Comparison of ENCODE assay signal across 8 mouse cellular contexts in genomic region chr6:8957529-8957887, GRCm38 (mm10). TPM values are rescaled to one million over a fixed set of nuclear protein-coding genes. Genes with fewer than 3 reads are reported as not detected.
A peak's percentile ranks its signal among the peaks of the same experiment; 100 is the strongest.
DNase-seq lines count a peak whose midpoint lies in the region; ATAC-seq and TF ChIP-seq lines count a peak whose summit lies in the region.

No protein-coding gene starts in this region.

- H3K27ac ChIP-seq in lung, embryonic 14.5 days (ENCODE audit: low read depth): no peak overlapping the region
- H3K27ac ChIP-seq in limb, embryonic 12.5 days: no peak overlapping the region
- no peak overlapping the region for H3K27ac ChIP-seq in olfactory bulb, adult 2 months (ENCODE audit: insufficient read depth, low read depth, low read length)

- DNase-seq in lung, embryonic 14.5 days: peak; percentile 83
- no peak for DNase-seq in lung, adult 2 months
- DNase-seq in brain, embryonic 14.5 days (ENCODE audit: low read depth): peak; percentile 65
- DNase-seq in heart, postnatal 10 days: peak; percentile 40 to 41
- no peak for DNase-seq in layer of hippocampus, postnatal 14 days (ENCODE audit: low spot score in 2 of 2)
- no peak for DNase-seq in left cerebral cortex, adult 9 months (ENCODE audit: low spot score in 2 of 2)

- 0% methylated on average over 15 of the region's 15 CpGs for WGBS in lung, embryonic 14.5 days
- WGBS in lung, adult 2 months: 3% methylated on average over 15 of the region's 15 CpGs
- WGBS in limb, embryonic 12.5 days: 0% methylated on average over 15 of the region's 15 CpGs
- 24% methylated on average over 15 of the region's 15 CpGs for WGBS in olfactory bulb, adult 2 months

- no peak overlapping the region for H3K4me2 ChIP-seq in lung, embryonic 14.5 days
- peak overlapping the region; percentile 40 for H3K4me2 ChIP-seq in limb, embryonic 12.5 days

- no peak for TF ChIP-seq POLR2A in lung, adult 2 months (IDR thresholded peaks at IDR 0.05; ENCODE audit: borderline replicate concordance, extremely low read depth, low read depth, low read length)
- no peak for TF ChIP-seq POLR2A in brain, embryonic 14.5 days (IDR thresholded peaks at IDR 0.05; ENCODE audit: borderline replicate concordance, extremely low read depth, insufficient read depth, insufficient read length, poor library complexity, severe bottlenecking)
- TF ChIP-seq POLR2A in olfactory bulb, adult 2 months (IDR thresholded peaks at IDR 0.05; ENCODE audit: insufficient read depth, low read depth, low read length): no peak

- H3K4me3 ChIP-seq in lung, embryonic 14.5 days (ENCODE audit: low read depth, low read length): no peak overlapping the region
- no peak overlapping the region for H3K4me3 ChIP-seq in lung, adult 2 months (replicated peaks; ENCODE audit: extremely low read depth, low read depth, low read length)
- H3K4me3 ChIP-seq in limb, embryonic 12.5 days (replicated peaks): 0 out of 2 replicates have a peak overlapping the region, but pooled peaks have one; percentile 15
- H3K4me3 ChIP-seq in olfactory bulb, adult 2 months (ENCODE audit: insufficient read depth, low read depth, low read length): 0 out of 2 replicates have a peak overlapping the region, but pooled peaks have one; percentile 31

- peak; percentile 78; the same call in 1 of the 2 replicates for ATAC-seq in lung, embryonic 14.5 days (ENCODE audit: insufficient read depth)
- peak; percentile 67 for ATAC-seq in limb, embryonic 12.5 days (ENCODE audit: insufficient number of reproducible peaks, insufficient read depth, low FRiP score, low TSS enrichment, low read depth)

- TF ChIP-seq CTCF in lung, embryonic 14.5 days (IDR thresholded peaks at IDR 0.05; ENCODE audit: low read depth): no peak
- no peak for TF ChIP-seq CTCF in lung, adult 2 months (IDR thresholded peaks at IDR 0.05; ENCODE audit: insufficient read depth, low read length)
- no peak for TF ChIP-seq CTCF in brain, embryonic 14.5 days (IDR thresholded peaks at IDR 0.05; ENCODE audit: borderline replicate concordance, extremely low read depth, insufficient read depth, insufficient read length)
- TF ChIP-seq CTCF in olfactory bulb, adult 2 months (IDR thresholded peaks at IDR 0.05; ENCODE audit: insufficient read depth, low read depth, low read length): no peak

- intact Hi-C loops in heart, postnatal 10 days (cut with DNase I): no loop called here

- H3K9ac ChIP-seq in lung, embryonic 14.5 days: no peak overlapping the region
- no peak overlapping the region for H3K9ac ChIP-seq in limb, embryonic 12.5 days (replicated peaks)

- no peaks in the 10 kb centered on the region for H3K36me3 ChIP-seq in lung, embryonic 14.5 days (ENCODE audit: insufficient read depth)
- H3K36me3 ChIP-seq in limb, embryonic 12.5 days: no peaks in the 10 kb centered on the region

- no peaks in the 10 kb centered on the region for H3K4me1 ChIP-seq in lung, embryonic 14.5 days (ENCODE audit: insufficient read depth)
- H3K4me1 ChIP-seq in lung, adult 2 months (ENCODE audit: control insufficient read depth, insufficient read depth, low read length): no peaks in the 10 kb centered on the region
- H3K4me1 ChIP-seq in limb, embryonic 12.5 days (replicated peaks): no peaks in the 10 kb centered on the region
- H3K4me1 ChIP-seq in olfactory bulb, adult 2 months (ENCODE audit: control insufficient read depth, insufficient read depth, low read length): peaks cover 10% of the 10 kb centered on the region

- H3K27me3 ChIP-seq in lung, embryonic 14.5 days (ENCODE audit: insufficient read depth, low read length): peaks cover 57% of the 10 kb centered on the region
- peaks cover 79% of the 10 kb centered on the region for H3K27me3 ChIP-seq in limb, embryonic 12.5 days

- no peaks in the 10 kb centered on the region for H3K9me3 ChIP-seq in lung, embryonic 14.5 days (ENCODE audit: low read depth, low read length)
- H3K9me3 ChIP-seq in limb, embryonic 12.5 days: no peaks in the 10 kb centered on the region

RNA-seq across cellular contexts. Expression of gene Nxph1, which starts 9.3 kb away (rescaled TPM):
- not detected in 2 replicates for polyA plus RNA-seq in lung, embryonic 14.5 days (2014; fragmentation: Nextera tagmentation; extraction: Ambion mirVana)
- polyA plus RNA-seq in lung, adult 2 months (2012; rRNA removed): 0.12 and 0.13 TPM in 2 replicates
- 32.0 and 42.6 TPM in 2 replicates for polyA plus RNA-seq in brain, embryonic 14.5 days (2012; rRNA removed)
- not detected for total RNA-seq in heart, postnatal 10 days (2021)
- polyA plus RNA-seq in limb, embryonic 12.5 days (2016; fragmentation: Nextera tagmentation; extraction: Ambion mirVana): 0.16 and 0.35 TPM in 2 replicates
- not detected in 2 replicates for polyA plus RNA-seq in olfactory bulb, adult 2 months (2012; ENCODE audit: insufficient read depth, insufficient read length, low replicate concordance, missing spikeins)
- 10 to 100 TPM; 40.8 to 44.3 TPM for total RNA-seq in layer of hippocampus, postnatal 14 days (2021)

Comparison
In these comparisons a context has a peak if more than half of its experiments do, and no peak if none do; other contexts are left out.
1. DNase-seq: peak in lung, embryonic 14.5 days (single experiment), brain, embryonic 14.5 days (single experiment) and heart, postnatal 10 days (2 of 2); none in lung, adult 2 months (single experiment), layer of hippocampus, postnatal 14 days (0 of 2) and left cerebral cortex, adult 9 months (0 of 2).
2. H3K4me3 ChIP-seq: peak in limb, embryonic 12.5 days (single experiment) and olfactory bulb, adult 2 months (single experiment); none in lung, embryonic 14.5 days (single experiment) and lung, adult 2 months (single experiment).
3. RNA of gene Nxph1, which starts 9.3 kb away (polyA plus RNA-seq): 32.0 to 42.6 TPM in brain, embryonic 14.5 days and not detected in olfactory bulb, adult 2 months; 0.16 to 0.35 TPM in limb, embryonic 12.5 days, 0.12 to 0.13 TPM in lung, adult 2 months and not detected in lung, embryonic 14.5 days; every median in the first group is over 10 times any median in the second.